Mouse (Mus musculus) liver, postnatal 0 days (tissue): ENCODE data around the gene Mkrn2os.

ENCODE experiments used
- CTCF ChIP-seq: sonication (generic); IDR thresholded peaks from 2 replicates; pipeline ENCODE4 v1.5.1; 2016; ENCODE audit warnings: antibody characterized with exemption, low read depth
- EP300 ChIP-seq: IDR thresholded peaks from 2 replicates; pipeline ENCODE4 v1.6.1; 2016; ENCODE audit warnings: antibody characterized with exemption, low read depth, mild to moderate bottlenecking

- TF ChIP-seq CTCF, result no peak
- TF ChIP-seq EP300, result no peak
These were observed 18.2 kb downstream of the Mkrn2os start for GRCm38 (mm10) chr6:115574171-115574570.
